Mouse (Mus musculus): ENCODE data around the gene Hoxa11. TPM values are rescaled to one million over a fixed set of nuclear protein-coding genes. Genes with fewer than 3 reads are reported as not detected.

The Hoxa11 gene
- total RNA-seq, 2 experiments from 2014 or later, result not detected

GRCm38 (mm10) chr6:52212556-52213118, 33.0 kb downstream of the Hoxa11 start:
- no peak for DNase-seq
- intact Hi-C loops (cut with DNase I), result no loop called here

- DNase-seq, result no peak
- intact Hi-C loops (cut with DNase I), result no loop called here
Observed at GRCm38 (mm10) chr6:52211961-52212360, 33.6 kb downstream of the Hoxa11 start.

DNA sequence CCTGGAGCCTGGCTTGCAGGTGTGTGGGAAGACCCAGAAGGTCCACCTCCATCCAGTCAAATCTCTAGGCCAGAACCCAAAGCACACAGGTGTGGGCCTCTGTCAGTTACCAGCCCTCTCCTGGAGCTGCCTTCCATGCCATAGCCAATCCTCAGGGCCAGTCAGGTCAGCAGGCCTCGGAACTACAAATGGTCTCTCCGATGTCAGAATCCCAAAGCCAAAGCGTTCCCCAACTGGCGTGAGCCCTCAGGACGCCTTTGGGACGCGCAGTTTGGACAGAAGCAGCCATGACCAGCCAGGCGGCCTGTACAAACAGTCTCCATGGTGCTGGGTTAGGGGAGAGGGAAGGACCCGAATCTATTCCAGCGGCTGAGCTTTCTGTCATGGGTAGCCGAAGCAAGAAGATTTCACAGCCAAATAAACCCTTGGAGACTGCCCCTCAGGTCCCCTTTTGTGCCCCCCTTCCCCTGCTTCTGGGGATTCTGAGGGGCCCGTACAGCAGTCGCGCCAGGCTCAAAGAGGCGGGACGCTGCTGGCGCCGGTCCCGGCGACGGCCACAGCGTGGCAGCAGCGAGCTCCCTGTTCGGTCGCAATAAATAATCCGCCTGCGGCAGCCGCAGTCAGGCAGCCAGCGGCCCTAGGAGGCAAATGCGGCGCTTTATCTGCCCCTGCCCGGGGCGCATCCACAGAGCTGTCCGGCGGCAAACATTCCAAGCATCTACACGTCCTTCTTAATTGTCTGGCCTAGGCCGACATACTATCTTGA, 34.3 kb downstream of the Hoxa11 start:
- intact Hi-C loops (cut with DNase I), result no loop called here
- DNase-seq, result peak; percentile 76 to 80

- no peak for DNase-seq
- intact Hi-C loops (cut with DNase I), result no loop called here
Observed at GRCm38 (mm10) chr6:52209685-52210046, 35.9 kb downstream of the Hoxa11 start.

DNA sequence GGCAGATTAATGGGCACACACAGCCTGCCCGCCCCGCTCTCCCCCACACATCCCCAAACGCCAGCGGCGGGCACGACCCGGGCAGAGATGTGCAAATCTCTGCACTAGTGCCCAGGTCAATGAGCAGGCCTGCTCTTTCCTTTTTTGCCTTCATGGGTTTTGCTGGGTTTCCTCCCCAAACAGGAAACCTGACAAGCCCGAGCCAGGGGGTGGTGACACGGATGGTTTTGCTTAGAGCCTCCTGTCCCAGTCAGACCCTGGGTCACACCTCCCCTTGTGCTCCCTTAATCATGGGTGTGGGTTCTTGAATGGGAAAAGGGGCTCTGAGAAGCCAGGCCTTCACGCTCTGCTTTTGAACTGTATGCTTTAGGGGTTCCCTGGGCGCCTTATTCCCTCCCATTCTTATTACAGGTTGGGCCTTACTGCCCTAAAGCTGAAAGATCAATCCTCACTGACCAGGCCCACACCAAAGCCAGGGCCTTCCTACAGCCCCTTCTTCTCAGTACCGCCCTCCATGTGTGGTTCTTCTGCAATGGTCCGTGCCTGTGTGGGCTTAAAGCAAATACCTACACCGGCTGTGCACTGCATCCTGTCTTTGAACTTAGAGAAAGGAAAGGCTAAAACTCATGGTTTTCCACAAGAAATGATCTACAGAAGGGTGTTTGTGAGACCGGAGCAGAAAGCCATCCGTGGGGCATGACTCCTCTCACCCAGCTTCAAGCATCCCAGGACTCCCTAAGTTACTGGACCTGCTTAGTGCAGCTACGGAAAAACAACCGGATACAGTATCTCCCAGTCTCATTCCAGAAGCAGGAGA, 36.5 kb downstream of the Hoxa11 start:
- DNase-seq, result no peak
- intact Hi-C loops (cut with DNase I), result no loop called here

DNA sequence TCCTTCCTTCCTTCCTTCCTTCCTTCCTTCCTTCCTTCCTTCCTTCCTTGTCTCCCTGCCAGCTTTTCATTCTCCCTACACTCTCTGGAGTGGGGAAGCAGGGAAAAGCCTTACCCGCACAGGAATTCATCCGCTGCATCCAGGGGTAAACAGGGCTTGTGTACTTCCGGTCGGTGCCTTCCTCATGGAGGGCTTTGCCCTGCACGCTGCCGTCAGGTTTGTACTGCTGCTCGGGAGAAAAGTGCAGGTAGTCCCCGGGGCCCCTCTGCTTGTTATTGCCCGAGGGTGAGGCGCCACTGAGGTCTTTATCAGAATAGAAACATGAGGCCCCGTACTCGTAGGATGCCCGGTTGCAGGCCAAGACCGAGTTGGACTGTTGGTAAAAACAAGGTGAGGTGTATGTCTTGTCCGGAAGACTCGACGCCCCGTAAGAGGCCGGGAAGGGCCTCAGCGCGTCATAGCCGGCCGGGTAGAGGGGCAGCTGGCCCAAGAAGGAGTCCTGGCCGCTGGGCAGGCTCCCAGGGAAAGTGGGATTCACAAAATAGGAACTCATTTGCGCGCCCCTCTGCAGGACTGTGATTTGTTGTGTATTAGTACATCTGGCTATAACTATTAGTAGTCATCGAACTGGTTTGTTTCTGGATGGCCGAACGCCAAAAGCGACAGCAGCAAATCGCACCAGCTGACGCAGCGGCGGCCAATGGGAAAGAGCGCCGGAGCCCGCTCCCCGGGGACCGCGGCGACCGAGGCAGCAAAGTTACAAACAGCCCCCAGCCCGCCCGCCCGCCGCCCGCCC, 37.3 kb downstream of the Hoxa11 start, which contains the start of gene Hoxa6:
Gene Hoxa6 (minus strand): TSS at position 651 of the 796 bp plus-strand sequence.
- no peak for DNase-seq
- intact Hi-C loops (cut with DNase I), result no loop called here

DNA sequence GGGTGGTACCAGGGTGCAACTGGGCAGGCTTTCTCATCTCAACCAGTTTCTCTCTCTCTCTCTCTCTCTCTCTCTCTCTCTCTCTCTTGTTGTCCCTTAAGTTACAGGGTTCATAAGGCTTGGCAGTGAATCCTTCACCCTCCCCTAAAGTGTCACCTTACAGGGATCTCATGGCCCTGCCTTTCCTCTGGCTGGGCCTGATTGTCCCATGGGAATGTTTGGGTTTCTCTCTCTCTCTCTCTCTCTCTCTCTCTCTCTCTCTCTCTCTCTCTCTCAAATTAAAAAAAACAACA, 38.0 kb downstream of the Hoxa11 start:
- intact Hi-C loops (cut with DNase I), result no loop called here
- DNase-seq, result no peak

DNA sequence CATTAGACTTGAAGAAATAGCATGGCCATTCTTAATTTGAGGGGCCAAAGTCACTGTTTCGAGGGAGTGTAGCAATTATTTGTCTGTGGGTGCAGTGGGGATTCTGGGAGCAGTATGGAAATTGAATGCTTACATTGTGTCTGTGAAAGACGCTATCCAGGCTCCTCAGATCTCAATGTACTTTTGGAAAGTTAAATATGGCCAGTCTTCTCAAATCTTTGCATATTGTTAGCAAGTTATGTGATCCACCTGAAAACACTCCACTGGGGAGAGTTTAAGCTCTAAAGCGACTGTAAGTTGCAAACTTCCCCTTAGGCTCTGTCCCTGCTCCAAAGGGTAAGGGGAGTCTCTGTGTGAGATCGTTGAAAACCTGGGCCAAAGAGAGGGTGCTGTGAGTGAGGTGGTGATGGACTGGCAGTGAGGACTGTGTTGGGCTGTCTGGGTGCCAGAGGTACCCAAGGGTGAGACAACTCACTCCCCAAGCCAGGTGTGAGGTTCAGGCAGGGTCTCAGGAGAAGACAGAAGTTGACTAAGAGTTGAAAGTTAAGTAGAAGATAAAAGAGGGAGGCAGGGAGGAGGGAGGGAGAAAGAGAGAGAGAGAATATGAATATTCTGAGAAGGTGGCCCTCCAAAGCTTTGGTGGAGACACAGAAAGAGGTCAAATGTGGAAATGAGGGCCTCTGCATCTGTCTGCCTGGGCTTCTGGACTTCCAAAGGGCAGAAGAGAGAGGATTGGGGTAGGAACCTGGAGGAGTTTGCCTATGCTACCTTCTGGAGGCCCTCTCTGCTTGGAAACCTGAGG, 38.5 kb downstream of the Hoxa11 start:
- intact Hi-C loops (cut with DNase I), result no loop called here
- no peak for DNase-seq

DNA sequence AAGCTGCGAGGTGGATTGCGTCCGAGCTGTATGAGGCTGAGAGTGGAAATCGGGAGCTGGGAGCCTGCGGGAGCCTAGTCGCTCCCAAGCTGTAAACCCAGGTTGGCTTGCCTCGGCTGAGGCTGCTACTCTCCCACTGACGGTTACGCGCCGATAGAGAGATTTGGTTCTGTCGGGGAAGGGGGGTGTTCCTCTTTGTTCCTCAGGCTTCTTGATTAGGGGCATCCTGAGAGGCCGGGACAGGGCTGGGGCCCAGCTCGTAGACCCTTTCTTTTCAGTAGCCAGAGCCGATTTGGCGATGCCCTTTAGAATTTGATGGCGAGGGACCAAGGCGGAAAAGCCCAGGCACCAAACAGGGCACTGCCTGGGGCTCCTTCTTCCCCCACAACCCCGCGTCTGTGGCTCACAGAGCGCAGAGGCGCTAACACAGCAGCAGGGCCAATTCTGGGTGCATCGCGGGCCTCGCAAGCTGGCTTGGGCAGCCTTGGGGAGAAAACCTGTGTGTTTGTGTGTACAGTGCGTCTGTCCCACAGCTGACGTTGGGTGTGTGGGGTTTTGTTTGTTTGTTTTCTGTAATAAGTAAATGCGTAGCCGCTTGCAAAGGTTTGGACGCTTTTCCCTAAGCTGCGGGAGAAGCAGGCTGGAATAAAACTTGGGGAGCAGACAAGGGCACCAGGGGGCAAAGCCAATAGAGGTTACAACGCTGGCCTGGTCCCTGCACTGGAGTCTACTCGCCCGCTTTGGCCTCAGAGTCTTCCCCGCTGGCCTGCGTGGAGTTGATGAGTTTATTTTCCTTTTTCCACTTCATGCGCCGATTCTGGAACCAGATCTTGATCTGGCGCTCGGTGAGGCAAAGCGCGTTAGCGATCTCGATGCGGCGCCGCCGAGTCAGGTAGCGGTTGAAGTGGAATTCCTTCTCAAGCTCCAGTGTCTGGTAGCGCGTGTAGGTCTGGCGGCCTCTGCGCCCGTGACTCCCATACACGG, 39.7 kb downstream of the Hoxa11 start:
- intact Hi-C loops (cut with DNase I), result no loop called here
- DNase-seq, result no peak

DNA sequence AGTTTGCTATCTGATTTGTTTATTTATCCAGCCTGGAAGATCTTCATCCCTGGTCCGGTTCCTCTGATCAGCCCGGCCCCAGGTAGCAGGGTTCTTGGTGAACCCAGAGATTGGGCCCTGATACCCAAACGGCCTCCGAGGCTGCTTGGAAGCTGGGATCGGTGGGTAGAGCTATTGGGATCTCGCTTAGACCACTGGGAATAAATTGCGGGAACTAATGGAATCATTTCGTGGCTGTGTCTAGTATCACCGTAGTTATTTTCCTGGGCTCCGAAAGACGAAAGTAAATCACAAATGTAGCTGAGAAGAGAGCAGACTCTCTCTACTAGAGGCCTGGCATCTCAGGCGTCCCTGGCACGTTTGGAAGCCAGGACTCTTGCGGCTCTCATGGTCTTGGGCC, 40.4 kb downstream of the Hoxa11 start:
- intact Hi-C loops (cut with DNase I), result no loop called here

GRCm38 (mm10) chr6:52204050-52204752, 41.4 kb downstream of the Hoxa11 start, which contains the start of gene Hoxa5:
Hoxa5 (minus strand) TSS chr6:52204587.
- DNase-seq, result peak in 1 of 2 experiments; percentile 74
- intact Hi-C loops (cut with DNase I), result loop anchor here (5.0 kb wide), 1 partner anchor 822 kb away; no protein-coding TSS in a partner anchor

More for the DNA sequence above, 40.4 kb downstream of the Hoxa11 start:
- DNase-seq, result no peak

DNA sequence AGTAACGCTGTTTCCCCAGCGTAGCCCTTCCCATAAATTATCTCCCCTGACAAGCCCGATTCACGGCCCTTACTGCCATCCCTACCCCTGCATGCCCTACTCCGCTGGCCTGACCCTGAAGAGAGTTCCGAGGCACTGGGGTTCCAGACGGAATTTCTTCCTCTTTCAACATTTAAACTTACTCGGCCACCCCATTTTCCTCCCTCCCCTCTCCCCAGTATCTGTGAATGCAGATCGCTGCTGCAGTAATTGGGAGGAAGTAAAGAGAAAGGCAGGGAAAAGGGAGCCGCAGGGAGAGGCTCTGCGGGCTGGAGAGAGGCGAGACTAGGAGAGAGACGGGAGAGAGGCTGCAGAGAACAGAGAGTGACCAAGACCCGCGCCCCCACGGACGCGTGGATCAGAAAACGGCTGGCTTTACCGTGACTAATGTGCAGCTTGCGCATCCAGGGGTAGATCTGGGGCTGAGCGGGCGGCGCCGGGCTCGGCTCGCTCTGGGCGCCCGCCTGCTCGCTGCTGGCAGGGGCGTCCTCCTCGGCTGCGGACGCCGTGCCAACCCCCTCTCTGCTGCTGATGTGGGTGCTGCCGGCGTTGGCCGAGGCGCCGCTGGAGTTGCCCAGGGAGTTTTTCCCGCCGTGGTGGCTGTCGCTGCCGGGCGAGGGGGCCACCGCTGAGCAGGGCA, 42.1 kb downstream of the Hoxa11 start:
- no peak for DNase-seq
- intact Hi-C loops (cut with DNase I), result loop anchor here (5.0 kb wide), 1 partner anchor 821 kb away; no protein-coding TSS in a partner anchor

- intact Hi-C loops (cut with DNase I), result loop anchor here (5.0 kb wide), 1 partner anchor 821 kb away; no protein-coding TSS in a partner anchor
- DNase-seq, result no peak
Observed at GRCm38 (mm10) chr6:52203121-52203370, 42.6 kb downstream of the Hoxa11 start.

DNA sequence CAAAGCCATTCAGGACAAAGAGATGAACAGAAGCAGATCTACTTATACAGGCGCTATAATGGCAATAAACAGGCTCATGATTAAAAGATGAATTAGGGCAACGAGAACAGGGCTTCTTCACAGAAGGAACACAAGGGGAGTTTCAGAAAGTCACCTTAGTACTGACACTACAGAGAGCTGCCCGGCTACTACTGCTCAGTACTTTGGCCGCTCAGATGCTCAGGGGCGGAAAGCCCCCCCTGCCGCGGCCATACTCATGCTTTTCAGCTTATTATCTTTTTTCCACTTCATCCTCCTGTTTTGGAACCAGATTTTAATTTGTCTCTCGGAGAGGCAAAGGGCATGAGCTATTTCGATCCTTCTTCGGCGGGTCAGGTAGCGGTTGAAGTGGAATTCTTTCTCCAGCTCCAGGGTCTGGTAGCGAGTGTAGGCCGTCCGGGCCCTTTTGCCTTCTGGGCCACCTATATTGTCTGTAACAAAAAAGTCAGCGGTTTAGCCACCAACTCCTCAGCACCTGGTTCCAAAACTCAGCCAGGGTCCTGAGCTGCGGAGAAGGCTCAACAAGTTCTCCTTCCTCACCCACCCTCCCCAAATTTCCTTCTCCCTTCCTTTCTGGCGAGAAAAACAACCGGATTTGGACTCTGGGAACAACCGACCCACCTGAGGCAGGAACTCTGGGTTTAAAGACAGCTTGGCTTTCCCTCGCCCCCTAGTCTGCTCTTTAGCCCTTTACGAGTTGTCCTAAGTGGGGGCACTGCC, 43.1 kb downstream of the Hoxa11 start:
- DNase-seq, result no peak
- intact Hi-C loops (cut with DNase I), result loop anchor here (5.0 kb wide), 1 partner anchor 820 kb away; no protein-coding TSS in a partner anchor

DNA sequence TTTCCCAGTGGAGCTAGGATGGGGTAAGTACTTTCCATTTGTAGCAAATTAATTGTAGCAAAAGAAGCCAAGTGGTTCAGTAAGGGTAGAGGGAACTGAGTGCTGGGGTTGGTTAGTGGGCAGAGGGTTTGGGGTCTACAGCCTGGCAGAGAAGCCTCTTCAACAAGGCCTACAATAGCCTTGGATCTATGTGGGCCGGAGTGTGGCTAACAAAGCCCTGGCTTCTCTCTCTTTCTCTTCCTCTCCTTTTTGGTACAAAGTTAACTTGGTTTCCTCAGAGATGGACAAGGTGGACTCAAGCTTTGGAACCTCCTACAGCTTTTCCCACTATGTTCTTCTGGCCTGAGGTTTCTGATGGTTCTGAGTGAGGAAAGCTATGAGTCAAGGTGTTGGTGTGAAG, 44.3 kb downstream of the Hoxa11 start:
- DNase-seq, result no peak
- intact Hi-C loops (cut with DNase I), result loop anchor here (5.0 kb wide), 1 partner anchor 819 kb away; no protein-coding TSS in a partner anchor

DNA sequence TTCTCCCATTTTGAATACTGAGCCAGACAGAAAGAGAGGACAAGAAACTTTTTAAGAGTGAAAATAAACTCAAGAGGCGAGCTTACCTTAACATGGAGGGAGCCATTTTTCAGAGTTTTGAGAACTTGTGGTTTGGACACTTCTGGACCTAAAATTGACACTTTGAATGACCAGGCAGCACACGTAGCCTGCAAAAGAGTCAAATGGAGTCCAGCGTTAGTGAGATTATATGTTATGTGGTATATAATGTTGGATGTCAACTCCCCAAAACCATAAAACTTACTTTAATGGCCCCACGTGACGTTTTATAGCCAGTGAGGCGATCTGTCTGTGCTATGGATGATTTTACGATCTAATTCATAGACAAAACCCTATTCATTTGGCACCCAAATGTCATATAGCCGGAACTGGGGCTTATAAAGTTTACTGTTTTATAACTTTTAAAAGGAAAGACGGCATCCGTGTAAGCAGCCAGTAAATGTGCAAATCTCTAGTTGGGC, 44.8 kb downstream of the Hoxa11 start:
- no peak for DNase-seq
- intact Hi-C loops (cut with DNase I), result loop anchor here (5.0 kb wide), 1 partner anchor 818 kb away; no protein-coding TSS in a partner anchor
